Mouse (Mus musculus) midbrain, embryonic 14.5 days (tissue): ENCODE measurements around the gene Mvd. TPM values are rescaled to one million over a fixed set of nuclear protein-coding genes. Genes with fewer than 3 reads are reported as not detected.
A peak's percentile ranks its signal among the peaks of the same experiment; 100 is the strongest.

Source experiments
- ATAC-seq: fragments of 200-750 bp; cut with Nextera tagmentation; 2 replicates; pipeline ENCODE4 v1.8.0; 2017; ENCODE audit warnings: moderate number of reproducible peaks, moderate library complexity; ENCODE audit not compliant: low FRiP score, low TSS enrichment
- DNase-seq: peaks from one replicate; pipeline ENCODE4 v3.0.0-alpha.2; 2015
- H3K27ac ChIP-seq: fragments of 300-500 bp; sonication (generic); replicated peaks from 2 replicates; pipeline ENCODE4 v1.5.1; 2014; ENCODE audit warnings: mild to moderate bottlenecking, low read depth, low read length, moderate library complexity
- H3K27me3 ChIP-seq: fragments of 300-500 bp; sonication (generic); 2 replicates; pipeline ENCODE4 v1.6.1; 2014; ENCODE audit warnings: low read length, control low read depth, mixed read lengths; ENCODE audit not compliant: control insufficient read depth, insufficient read depth
- H3K36me3 ChIP-seq: fragments of 300-500 bp; sonication (generic); 2 replicates; pipeline ENCODE4 v1.6.1; 2014; ENCODE audit warnings: low read length, control low read depth; ENCODE audit not compliant: control insufficient read depth, insufficient read depth
- H3K4me1 ChIP-seq: fragments of 300-500 bp; sonication (generic); 2 replicates; pipeline ENCODE4 v1.6.1; 2014; ENCODE audit warnings: mild to moderate bottlenecking, antibody characterized with exemption, low read length, control low read depth; ENCODE audit not compliant: control insufficient read depth, insufficient read depth
- H3K4me2 ChIP-seq: fragments of 300-500 bp; sonication (generic); 2 replicates; pipeline ENCODE4 v1.6.1; 2014; ENCODE audit warnings: mild to moderate bottlenecking, low read length, moderate library complexity
- H3K4me3 ChIP-seq: fragments of 300-500 bp; sonication (generic); replicated peaks from 2 replicates; pipeline ENCODE4 v1.5.1; 2014; ENCODE audit warnings: low read depth, low read length
- H3K9ac ChIP-seq: fragments of 300-500 bp; sonication (generic); replicated peaks from 2 replicates; pipeline ENCODE4 v1.6.1; 2014; ENCODE audit warnings: mild to moderate bottlenecking, low read length, moderate library complexity
- H3K9me3 ChIP-seq: fragments of 300-500 bp; sonication (generic); 2 replicates; pipeline ENCODE4 v1.6.1; 2016; ENCODE audit warnings: low read length, control low read depth, mixed read lengths; ENCODE audit not compliant: control insufficient read depth
- WGBS: fragments of 180-500 bp; shearing (Covaris S2); extraction: QIAGEN DNeasy Blood & Tissue Kit; methylation state at CpG from one replicate; pipeline ENCODE4 v1.1.7; 2014; 5-methylcytosine and 5-hydroxymethylcytosine counted together
- polyA plus RNA-seq: library from polyadenylated mRNA; unstranded; fragments of >200 nt; fragmentation: Nextera tagmentation; extraction: Ambion mirVana; gene quantifications from 2 replicates; pipeline ENCODE4 v1.2.1, GENCODE M21; 2014

The Mvd gene
- polyA plus RNA-seq, 1 experiment from 2014 or later, result 47.1 TPM

DNA sequence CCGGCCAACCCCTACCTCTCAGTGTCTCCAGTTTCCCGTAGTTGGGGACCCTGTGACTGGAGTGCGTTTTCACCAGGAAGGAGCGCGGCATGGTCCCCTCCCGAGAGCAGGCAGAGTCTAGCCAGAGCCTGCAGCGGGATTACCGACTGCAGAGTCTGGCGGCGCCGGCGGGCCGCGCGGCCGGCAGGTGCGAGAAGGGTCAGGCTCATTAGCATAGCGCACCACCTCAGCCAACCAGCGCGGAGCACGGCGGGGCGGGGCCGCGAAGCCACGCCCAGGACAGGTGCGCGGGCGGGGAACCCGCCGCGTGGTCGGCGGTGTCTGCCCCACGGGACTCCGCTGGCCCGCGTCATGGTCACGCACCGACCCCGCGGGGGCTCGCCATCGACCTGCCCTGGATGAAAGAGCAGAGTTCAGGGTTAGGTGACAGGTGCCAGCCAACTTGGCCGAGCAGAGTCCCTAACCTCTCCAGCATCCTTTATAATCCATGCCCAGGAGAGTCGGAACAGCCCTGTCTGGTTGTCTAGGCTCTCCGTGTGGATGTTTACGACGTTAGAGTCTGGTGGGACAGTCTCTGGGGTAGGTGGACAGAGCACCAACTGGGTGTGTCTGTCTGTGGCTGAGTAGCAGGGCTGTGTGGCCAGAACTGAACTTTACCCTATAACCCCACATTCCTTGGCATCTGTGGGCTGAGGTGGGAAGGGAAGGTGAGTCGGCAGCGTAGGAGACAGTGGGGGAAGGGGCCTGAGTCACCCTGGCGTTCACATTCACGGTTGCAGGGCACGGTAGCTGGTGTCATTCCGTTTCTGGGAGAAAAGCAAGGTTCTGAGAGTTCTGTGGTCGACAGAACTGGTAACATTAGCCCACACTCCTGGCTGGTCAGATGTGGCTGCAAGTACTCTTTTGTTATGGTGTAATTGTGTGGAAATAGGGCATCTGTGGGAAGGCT, 17.6 kb upstream of the Mvd start, which contains the start of gene Snai3:
Gene Snai3, minus strand, starts transcription at position 210 of the 949 bp plus-strand sequence.
- Histone ChIP-seq H3K36me3 (peaks cover under 1% of the 10 kb centered on the region), H3K27me3 (peaks cover 41% of the 10 kb centered on the region), H3K9ac (peak within 1 kb of the TSS; percentile 16; the same call in 1 of the 2 replicates), H3K9me3 (no peaks in the 10 kb centered on the region), H3K4me1 (peaks cover 6% of the 10 kb centered on the region; the same call in 1 of the 2 replicates), H3K4me3 (peak within 1 kb of the TSS; percentile 31), H3K27ac (no peak within 1 kb of the TSS), H3K4me2 (peak within 1 kb of the TSS; percentile 61)
- WGBS, result 4% methylated on average over 56 of the region's 56 CpGs
- ATAC-seq (no peak), DNase-seq (peak; percentile 54)

GRCm38 (mm10) chr8:122459990-122460389, 16.8 kb upstream of the Mvd start:
- H3K36me3 ChIP-seq, result no peaks in the 10 kb centered on the region
- H3K4me1 ChIP-seq, result peaks cover 6% of the 10 kb centered on the region; the same call in 1 of the 2 replicates
- peaks cover 41% of the 10 kb centered on the region for H3K27me3 ChIP-seq
- ATAC-seq, result no peak
- no peak for DNase-seq
- WGBS, result 28% methylated on average over 7 of the region's 7 CpGs
- H3K9me3 ChIP-seq, result no peaks in the 10 kb centered on the region
- H3K9ac ChIP-seq, result no peak overlapping the region
- H3K4me3 ChIP-seq, result peak overlapping the region; percentile 31
- H3K27ac ChIP-seq, result no peak overlapping the region
- peak overlapping the region; percentile 61; the same call in 1 of the 2 replicates for H3K4me2 ChIP-seq

GRCm38 (mm10) chr8:122459218-122459900, 16.1 kb upstream of the Mvd start:
- Histone ChIP-seq H3K4me3 (no peak overlapping the region), H3K9ac (no peak overlapping the region), H3K4me1 (peaks cover 6% of the 10 kb centered on the region; the same call in 1 of the 2 replicates), H3K27me3 (peaks cover 41% of the 10 kb centered on the region), H3K27ac (no peak overlapping the region), H3K9me3 (no peaks in the 10 kb centered on the region), H3K4me2 (no peak overlapping the region), H3K36me3 (no peaks in the 10 kb centered on the region)
- peak; percentile 16 for DNase-seq
- ATAC-seq, result no peak
- 58% methylated on average over 6 of the region's 6 CpGs for WGBS

- DNase-seq, result no peak
Measured at GRCm38 (mm10) chr8:122457171-122457570, 13.9 kb upstream of the Mvd start.

GRCm38 (mm10) chr8:122454409-122454808, 11.2 kb upstream of the Mvd start:
- ATAC-seq (no peak), DNase-seq (no peak)
- H3K4me2 ChIP-seq, result no peak overlapping the region
- H3K4me3 ChIP-seq, result no peak overlapping the region
- H3K4me1 ChIP-seq, result no peaks in the 10 kb centered on the region
- H3K9me3 ChIP-seq, result no peaks in the 10 kb centered on the region
- WGBS, result 89% methylated on average over 6 of the region's 6 CpGs
- H3K36me3 ChIP-seq, result no peaks in the 10 kb centered on the region
- H3K27me3 ChIP-seq, result peaks cover 8% of the 10 kb centered on the region
- H3K9ac ChIP-seq, result no peak overlapping the region
- H3K27ac ChIP-seq, result no peak overlapping the region

More at GRCm38 (mm10) chr8:122457171-122457570, 13.9 kb upstream of the Mvd start:
- H3K9ac ChIP-seq, result no peak overlapping the region
- ATAC-seq, result no peak
- no peaks in the 10 kb centered on the region for H3K9me3 ChIP-seq
- peaks cover 35% of the 10 kb centered on the region for H3K27me3 ChIP-seq
- H3K4me3 ChIP-seq, result no peak overlapping the region
- H3K4me1 ChIP-seq, result peaks cover 6% of the 10 kb centered on the region; the same call in 1 of the 2 replicates
- no peaks in the 10 kb centered on the region for H3K36me3 ChIP-seq
- no peak overlapping the region for H3K4me2 ChIP-seq
- WGBS, result 70% methylated on average over 11 of the region's 11 CpGs
- H3K27ac ChIP-seq, result no peak overlapping the region

GRCm38 (mm10) chr8:122452154-122452553, 8.9 kb upstream of the Mvd start:
- DNase-seq (no peak), ATAC-seq (no peak)
- Histone ChIP-seq H3K36me3 (no peaks in the 10 kb centered on the region), H3K27me3 (no peaks in the 10 kb centered on the region), H3K27ac (no peak overlapping the region), H3K4me1 (no peaks in the 10 kb centered on the region), H3K4me3 (no peak overlapping the region), H3K9ac (no peak overlapping the region), H3K9me3 (no peaks in the 10 kb centered on the region), H3K4me2 (no peak overlapping the region)
- 91% methylated on average over 10 of the region's 10 CpGs for WGBS

DNA sequence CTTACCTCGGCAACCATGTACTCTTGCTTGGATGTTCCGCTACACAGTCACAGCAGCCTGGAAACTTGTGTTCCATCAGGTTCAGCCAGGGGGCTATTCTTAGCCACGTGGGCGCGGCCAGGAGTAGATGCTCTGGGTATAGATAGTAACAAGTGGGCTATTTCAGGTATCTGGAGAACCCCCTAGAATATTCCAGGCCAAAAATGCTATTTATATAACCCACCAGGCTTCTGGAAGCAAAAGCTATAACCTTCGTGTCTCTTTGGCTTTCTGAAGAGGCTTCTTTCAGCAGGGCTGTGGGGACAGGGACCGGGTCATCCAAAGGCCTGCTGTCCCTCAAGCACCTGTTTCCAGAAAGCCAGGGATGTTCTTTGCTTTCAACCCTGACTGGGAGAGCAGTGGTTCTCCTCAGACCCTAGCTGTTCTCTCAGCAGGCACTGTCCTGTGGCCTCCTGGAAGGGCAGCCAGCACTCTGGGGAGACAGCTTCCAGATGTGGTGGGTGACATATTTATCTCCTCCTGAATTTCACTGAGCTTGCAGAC, 8.0 kb upstream of the Mvd start:
- Histone ChIP-seq H3K36me3 (no peaks in the 10 kb centered on the region), H3K4me2 (no peak overlapping the region), H3K4me1 (no peaks in the 10 kb centered on the region), H3K27ac (no peak overlapping the region), H3K27me3 (no peaks in the 10 kb centered on the region), H3K9me3 (no peaks in the 10 kb centered on the region), H3K9ac (no peak overlapping the region), H3K4me3 (no peak overlapping the region)
- WGBS, result 85% methylated on average over 7 of the region's 7 CpGs
- DNase-seq (no peak), ATAC-seq (no peak)

DNA sequence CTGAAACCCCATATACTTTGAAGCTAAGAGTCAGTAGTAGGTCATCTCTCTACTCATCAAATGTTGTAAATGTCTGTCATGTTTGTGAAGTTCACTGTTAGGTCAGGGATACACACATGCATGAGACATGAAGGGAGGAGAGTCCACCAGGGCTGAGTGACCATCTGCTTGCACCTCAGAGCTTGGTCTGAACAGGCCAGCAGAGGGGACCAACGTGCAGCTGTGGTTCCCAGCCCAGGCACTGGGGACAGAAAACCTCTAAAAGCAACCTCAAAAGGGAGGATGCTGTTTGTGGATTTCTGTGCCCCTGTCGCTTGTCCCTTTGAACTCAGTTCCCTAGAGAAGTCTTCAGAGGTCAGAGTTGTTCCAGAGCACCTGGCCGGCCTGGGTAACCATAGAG, 2.0 kb upstream of the Mvd start:
- H3K27ac ChIP-seq, result peak overlapping the region; percentile 98; the same call in 1 of the 2 replicates
- DNase-seq (no peak), ATAC-seq (no peak)
- no peaks in the 10 kb centered on the region for H3K36me3 ChIP-seq
- H3K4me2 ChIP-seq, result peak overlapping the region; percentile 76
- H3K4me1 ChIP-seq, result peaks cover 24% of the 10 kb centered on the region
- H3K4me3 ChIP-seq, result no peak overlapping the region
- no peaks in the 10 kb centered on the region for H3K27me3 ChIP-seq
- no peaks in the 10 kb centered on the region for H3K9me3 ChIP-seq
- 65% methylated on average over 3 of the region's 3 CpGs for WGBS
- no peak overlapping the region for H3K9ac ChIP-seq
